In the genomic region with DNA sequence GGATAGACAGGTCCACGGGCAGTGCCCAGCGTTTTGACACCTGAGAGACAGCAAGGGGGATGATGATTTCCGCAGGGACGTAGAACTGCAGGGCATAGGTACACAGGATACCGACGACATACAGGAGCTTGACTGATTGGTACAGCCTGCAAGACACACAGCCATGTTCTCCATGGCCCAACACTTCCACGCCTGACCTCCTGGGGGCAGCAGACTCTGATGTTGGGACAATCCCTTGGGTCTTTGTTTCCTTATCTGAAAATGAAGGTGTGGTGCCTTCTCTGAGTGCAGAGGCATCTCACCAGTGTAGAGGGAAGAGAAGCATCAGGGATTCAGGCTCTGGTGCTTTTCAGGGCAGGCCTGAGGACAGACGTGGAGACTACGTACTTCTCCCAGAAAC, we compare ENCODE assay signal across 8 mouse cellular contexts. TPM values are rescaled to one million over a fixed set of nuclear protein-coding genes. Genes with fewer than 3 reads are reported as not detected.
DNase-seq lines count a peak whose midpoint lies in the region; ATAC-seq lines count a peak whose summit lies in the region.
"Had no signal": no experiment of that assay in that cellular context is flagged by ENCODE, and none has a peak within 500 bp of the region (broad histone marks: within the 10 kb centered on the region; RNA-seq: fewer than 3 reads in every experiment).

No protein-coding gene starts in this region.

- 56% methylated on average over 9 of the region's 9 CpGs for WGBS in neural tube, embryonic 15.5 days

- ATAC-seq in neural tube, embryonic 15.5 days (ENCODE audit: low FRiP score) = no peak

- H3K4me2 ChIP-seq in neural tube, embryonic 15.5 days = no peak overlapping the region
- H3K4me2 ChIP-seq: heart, embryonic 15.5 days had no signal

- no peak overlapping the region for H3K9ac ChIP-seq in neural tube, embryonic 15.5 days (replicated peaks)
- H3K9ac ChIP-seq: heart, embryonic 15.5 days had no signal

- H3K4me1 ChIP-seq in neural tube, embryonic 15.5 days = no peaks in the 10 kb centered on the region

- no peaks in the 10 kb centered on the region for H3K27me3 ChIP-seq in neural tube, embryonic 15.5 days (replicated peaks)
- H3K27me3 ChIP-seq: heart, embryonic 15.5 days had no signal

- no peaks in the 10 kb centered on the region for H3K9me3 ChIP-seq in neural tube, embryonic 15.5 days (replicated peaks)
- H3K9me3 ChIP-seq: heart, embryonic 15.5 days had no signal

- peak; percentile 32 for DNase-seq in neural tube, embryonic 10.5 days (ENCODE audit: extremely low spot score, low spot score)
- peak; percentile 87 for DNase-seq in R1 (ENCODE audit: low read depth, low spot score)
- DNase-seq in embryo, embryonic 10 days (ENCODE audit: low spot score) = peak; percentile 69
- peak; percentile 62 for DNase-seq in layer of hippocampus, adult 9-11 months
- peak; percentile 60 for DNase-seq in lung, postnatal 10 days
- peak; percentile 25 to 48 for DNase-seq in spleen, postnatal 14 days (ENCODE audit: low spot score in 2 of 2)

- no peaks in the 10 kb centered on the region for H3K36me3 ChIP-seq in neural tube, embryonic 15.5 days
- H3K36me3 ChIP-seq: heart, embryonic 15.5 days had no signal

- H3K4me3 ChIP-seq in neural tube, embryonic 15.5 days (replicated peaks) = no peak overlapping the region
- H3K4me3 ChIP-seq: heart, embryonic 15.5 days had no signal

- no peak overlapping the region for H3K27ac ChIP-seq in neural tube, embryonic 15.5 days (replicated peaks)
- H3K27ac ChIP-seq: heart, embryonic 15.5 days had no signal

RNA-seq across cellular contexts. Expression of a gene that starts 11.2 kb away (rescaled TPM):
- polyA plus RNA-seq in neural tube, embryonic 15.5 days (2015; fragmentation: Nextera tagmentation; extraction: Ambion mirVana) = not detected in 2 replicates
- polyA plus RNA-seq: heart, embryonic 15.5 days had no signal

RNA-seq across cellular contexts. Expression of a gene that starts 22.2 kb away (rescaled TPM):
- 0.51 and 0.55 TPM in 2 replicates for polyA plus RNA-seq in neural tube, embryonic 15.5 days (2015; fragmentation: Nextera tagmentation; extraction: Ambion mirVana)

RNA-seq across cellular contexts. Expression of a gene that starts 41.5 kb away (rescaled TPM):
- 4.7 and 6.7 TPM in 2 replicates for polyA plus RNA-seq in neural tube, embryonic 15.5 days (2015; fragmentation: Nextera tagmentation; extraction: Ambion mirVana)

Comparison
In these comparisons a context has a peak if more than half of its experiments do, and no peak if none do; other contexts are left out.
1. DNase-seq: peak in every context shown above with its lines; median percentile 87 in R1; 69 in embryo, embryonic 10 days; 62 in layer of hippocampus, adult 9-11 months; 60 in lung, postnatal 10 days; 36 in spleen, postnatal 14 days; 32 in neural tube, embryonic 10.5 days.